Mouse (Mus musculus): ENCODE results near the gene Srsf10.

Srsf10 gene

DNA sequence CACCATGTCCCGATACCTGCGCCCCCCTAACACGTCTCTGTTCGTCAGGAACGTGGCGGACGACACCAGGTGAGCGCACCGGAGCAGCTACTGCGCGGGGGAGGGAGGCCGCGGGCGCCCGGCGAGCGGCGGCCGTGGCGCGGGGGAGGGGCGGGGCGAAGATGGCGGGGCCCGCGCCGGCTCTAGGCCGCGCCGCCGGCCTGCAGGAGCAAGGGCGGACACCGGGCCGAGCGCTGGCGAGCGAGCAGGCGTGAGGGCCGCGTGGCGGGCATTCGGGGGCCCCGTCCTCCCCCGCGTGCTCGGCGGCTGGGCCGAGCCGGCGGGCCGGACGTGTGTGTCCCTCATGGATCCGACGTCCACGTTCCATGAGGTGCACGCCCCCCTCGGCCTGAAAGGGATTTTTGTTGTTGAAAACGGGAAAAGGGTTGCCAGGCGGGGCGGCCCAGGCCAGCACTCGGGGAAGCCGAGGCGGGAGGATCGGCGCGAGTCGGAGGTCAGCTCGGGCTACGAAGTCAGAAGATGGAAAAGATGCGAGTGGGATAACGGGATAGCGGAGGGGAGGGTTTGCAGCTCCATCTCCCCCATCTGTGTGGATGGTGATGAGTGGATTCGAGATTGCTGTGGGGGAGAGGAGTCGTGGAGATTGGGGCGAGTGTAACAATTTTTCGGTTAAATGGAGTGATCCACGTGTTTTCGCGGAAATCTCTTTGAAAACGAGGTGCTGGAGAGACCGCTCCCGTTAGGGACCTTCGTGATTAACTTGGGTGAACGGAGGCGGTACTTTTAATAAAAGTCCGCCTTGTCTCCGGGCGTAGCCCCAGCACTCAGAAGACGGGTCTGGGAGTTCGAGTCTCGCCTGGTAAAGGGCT is 910 bp downstream of the Srsf10 start:
- peak; percentile 62 for DNase-seq

- DNase-seq, result no peak
These were observed 2.1 kb downstream of the Srsf10 start for GRCm38 (mm10) chr4:135857597-135858186.

GRCm38 (mm10) chr4:135868996-135869395 is 13.4 kb downstream of the Srsf10 start:
- peak; percentile 47 for DNase-seq

- no peak for DNase-seq
These were observed 14.9 kb downstream of the Srsf10 start for GRCm38 (mm10) chr4:135870227-135871023.

DNA sequence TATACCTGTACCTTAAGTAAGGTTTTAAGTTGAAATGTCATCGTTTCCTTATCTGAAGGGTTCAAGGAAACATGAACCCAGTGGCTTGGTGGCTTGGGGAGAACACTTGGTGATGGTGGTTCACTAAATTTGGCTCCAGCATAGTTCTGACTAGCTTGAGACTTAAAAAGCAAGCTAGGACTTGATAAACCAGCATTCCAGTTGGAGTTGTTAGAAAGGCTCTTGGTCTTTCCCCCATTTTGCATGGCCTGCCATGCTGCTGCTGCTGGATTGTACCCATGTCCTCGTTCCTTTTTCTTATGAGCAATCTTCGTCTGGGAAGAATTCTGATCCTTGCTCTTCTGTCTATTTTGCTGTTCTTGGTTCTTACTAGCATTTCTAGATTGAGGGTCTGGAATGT is 16.5 kb downstream of the Srsf10 start:
- no peak for DNase-seq

GRCm38 (mm10) chr4:135872589-135873391 is 17.2 kb downstream of the Srsf10 start:
- DNase-seq, result no peak

- DNase-seq, result peak; percentile 89
These were observed 18.1 kb downstream of the Srsf10 start, which contains the start of gene Pnrc2 for GRCm38 (mm10) chr4:135873526-135874202. Gene Pnrc2, minus strand, starts transcription at chr4:135873850.

- no peak for DNase-seq
These were observed 19.3 kb downstream of the Srsf10 start for GRCm38 (mm10) chr4:135874564-135875535.

DNA sequence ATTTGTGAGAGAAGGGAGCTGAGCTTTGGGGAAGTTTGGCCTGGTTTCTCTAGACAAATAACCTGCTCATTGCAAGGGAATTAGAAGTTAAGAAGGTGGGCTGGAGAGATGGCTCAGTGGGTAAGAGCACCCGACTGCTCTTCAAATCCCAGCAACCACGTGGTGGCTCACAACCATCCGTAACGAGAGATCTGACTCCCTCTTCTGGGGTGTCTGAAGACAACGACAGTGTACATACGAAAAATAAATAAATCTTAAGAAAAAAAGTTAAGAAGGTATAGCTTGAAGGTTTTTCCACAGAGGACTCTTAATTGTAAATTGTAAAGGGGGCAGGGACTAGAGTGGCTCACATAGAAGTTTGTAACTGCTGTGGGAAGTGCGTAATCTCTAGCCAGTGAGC is 20.0 kb downstream of the Srsf10 start:
- peak; percentile 60 for DNase-seq

GRCm38 (mm10) chr4:135875991-135876582 is 20.5 kb downstream of the Srsf10 start:
- peak; percentile 63 for DNase-seq

DNA sequence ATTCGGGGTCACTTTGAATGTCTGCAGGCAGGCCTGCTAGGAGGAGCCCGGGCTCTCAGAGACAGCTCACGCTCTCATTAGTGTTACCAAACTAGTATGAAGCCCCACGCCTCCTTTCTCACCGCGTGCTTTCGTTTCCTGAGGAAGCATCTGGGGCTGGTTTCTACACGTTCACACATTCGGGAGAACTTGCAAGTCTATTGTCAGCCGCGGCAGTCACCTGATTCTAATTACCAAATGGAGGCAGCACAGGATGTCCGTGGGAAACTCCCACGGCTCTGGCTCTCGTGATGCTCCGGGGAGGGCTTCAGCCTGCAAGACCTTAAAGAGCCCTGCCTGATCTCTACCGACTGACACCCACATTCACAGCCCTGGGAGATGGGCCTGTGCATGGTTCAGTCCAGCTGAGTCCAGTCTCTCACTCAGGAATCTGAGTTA is 21.1 kb downstream of the Srsf10 start:
- peak; percentile 83 for DNase-seq

GRCm38 (mm10) chr4:135877742-135878141 is 22.2 kb downstream of the Srsf10 start:
- peak; percentile 4 for DNase-seq

- no peak for DNase-seq
These were observed 23.5 kb downstream of the Srsf10 start for GRCm38 (mm10) chr4:135879021-135879420.

DNA sequence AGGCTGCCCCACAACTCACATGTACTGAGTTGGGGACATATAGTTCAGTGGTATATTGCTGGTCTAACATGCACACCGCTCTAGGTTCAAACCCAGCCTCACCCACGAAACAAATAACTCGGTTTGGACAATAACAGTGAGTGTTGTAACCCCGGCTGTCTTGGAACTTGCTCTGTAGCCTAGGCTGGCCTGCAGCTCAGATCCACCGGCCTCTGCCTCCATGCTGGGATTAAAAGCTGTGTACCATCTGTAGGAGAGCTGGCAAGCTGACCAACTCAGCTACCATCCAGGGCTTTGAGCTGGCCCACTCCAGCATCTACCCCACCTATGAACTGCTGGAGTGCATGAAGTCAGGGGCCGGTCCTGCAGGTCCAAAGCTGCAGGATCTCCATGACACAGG is 24.5 kb downstream of the Srsf10 start:
- DNase-seq, result peak; percentile 2

GRCm38 (mm10) chr4:135880576-135880975 is 25.0 kb downstream of the Srsf10 start:
- DNase-seq, result peak; percentile 1

DNA sequence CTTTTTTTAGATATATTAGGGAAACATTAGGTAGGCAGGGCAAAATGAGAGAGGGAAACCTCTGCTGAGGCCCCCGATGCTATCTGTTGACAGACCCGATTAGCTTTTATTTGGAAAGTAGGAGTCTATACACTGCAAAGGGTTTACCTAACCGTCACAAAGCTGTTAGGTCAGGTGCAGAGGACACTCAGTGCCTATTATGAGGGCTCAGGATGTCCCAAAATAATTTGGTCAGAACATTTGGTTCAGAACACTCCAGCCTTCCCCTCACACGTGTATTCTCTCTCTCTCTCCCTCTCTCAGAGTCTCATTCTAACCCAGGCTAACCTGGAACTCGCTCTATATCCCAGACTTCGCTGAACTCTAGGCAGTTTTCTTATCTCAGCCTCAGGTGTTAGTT is 26.5 kb downstream of the Srsf10 start:
- peak; percentile 0 for DNase-seq

DNA sequence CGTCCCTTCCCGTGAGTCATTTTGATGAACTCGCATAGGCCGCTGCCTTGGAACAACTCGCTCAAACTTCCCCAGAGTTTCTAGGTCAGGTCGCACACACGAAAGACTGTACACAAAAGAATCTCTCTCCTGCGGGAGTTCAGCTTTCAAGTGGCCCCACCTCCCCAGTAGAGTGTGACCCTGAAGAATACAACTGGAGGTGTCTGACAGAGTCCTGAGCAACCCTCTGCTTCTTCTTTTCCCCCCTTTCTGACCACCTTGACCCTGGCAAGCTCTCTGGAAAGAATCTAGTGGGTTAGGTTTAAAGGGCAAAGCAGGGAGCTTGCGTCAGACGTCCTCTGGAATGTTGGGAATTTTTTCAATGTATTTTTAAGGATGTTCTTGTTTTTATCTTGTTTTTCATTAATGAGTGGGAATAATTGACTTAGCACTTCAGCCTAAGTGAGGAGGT is 27.9 kb downstream of the Srsf10 start:
- DNase-seq, result peak; percentile 39

DNA sequence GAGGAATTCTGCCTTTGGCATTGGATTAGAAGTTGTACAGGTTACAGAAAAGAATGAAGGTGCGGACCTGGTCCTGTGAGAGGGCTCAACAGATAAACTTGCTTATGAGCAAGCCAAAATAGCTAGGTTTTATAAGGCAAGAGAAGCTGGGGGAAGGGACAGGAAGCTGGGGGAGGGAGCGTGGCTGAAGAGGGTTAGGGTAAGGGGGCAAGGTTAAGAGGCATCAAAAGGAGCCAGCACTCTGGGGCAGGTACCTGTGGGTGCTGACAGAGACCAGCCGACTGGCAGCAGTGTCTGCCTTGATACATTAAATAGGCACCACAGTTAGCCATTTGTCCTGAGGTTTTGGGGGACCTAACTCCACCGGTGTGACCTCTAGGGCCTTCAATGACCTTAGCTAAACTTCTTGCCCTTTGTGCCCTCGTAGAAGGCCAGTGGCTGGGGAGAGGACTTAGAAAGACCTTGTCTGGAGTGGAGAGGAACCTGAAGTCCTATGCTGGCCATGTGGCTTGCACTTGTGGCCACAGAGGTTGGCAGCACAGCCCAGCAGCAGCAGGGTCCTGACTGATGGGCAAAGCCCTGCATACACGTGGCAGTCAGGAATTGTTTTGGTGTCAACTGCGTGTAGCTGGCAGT is 28.5 kb downstream of the Srsf10 start:
- DNase-seq, result peak; percentile 68

GRCm38 (mm10) chr4:135884531-135884930 is 29.0 kb downstream of the Srsf10 start:
- DNase-seq, result peak; percentile 3

GRCm38 (mm10) chr4:135885676-135886075 is 30.1 kb downstream of the Srsf10 start:
- DNase-seq, result no peak
